Mouse (Mus musculus) cerebral cortex, adult 2 months (tissue): ENCODE data around the gene Ano7.

Experiments
- WGBS: fragments of 180-500 bp; shearing (Covaris S2); methylation state at CpG from one replicate; pipeline ENCODE4 v1.1.7; 2018; 5-methylcytosine and 5-hydroxymethylcytosine counted together

Gene Ano7

DNA sequence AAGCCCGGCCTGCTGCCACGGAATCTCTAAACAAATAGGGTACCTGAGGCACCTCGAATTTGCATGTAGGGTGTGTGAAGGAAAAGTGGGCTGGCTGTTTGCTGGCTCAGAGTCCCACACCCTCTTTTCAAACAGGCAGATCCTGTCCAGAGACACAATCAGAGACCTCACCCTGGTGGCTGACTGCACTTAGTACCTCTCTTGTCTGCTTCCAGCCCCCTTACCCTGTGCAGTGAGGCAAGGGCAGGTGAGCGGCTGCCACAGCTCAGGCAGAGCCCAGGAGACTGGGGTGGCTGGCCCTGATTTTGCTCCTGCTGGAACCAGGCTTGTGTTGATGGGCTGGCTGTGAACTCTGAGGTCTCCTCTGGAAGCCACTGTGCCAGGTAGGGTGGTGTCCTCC lies at the start of gene Ano7:
TSS of gene Ano7 (plus strand) at position 266 of the 400 bp plus-strand sequence.
- WGBS = 91% methylated on average over 4 of the region's 4 CpGs

DNA sequence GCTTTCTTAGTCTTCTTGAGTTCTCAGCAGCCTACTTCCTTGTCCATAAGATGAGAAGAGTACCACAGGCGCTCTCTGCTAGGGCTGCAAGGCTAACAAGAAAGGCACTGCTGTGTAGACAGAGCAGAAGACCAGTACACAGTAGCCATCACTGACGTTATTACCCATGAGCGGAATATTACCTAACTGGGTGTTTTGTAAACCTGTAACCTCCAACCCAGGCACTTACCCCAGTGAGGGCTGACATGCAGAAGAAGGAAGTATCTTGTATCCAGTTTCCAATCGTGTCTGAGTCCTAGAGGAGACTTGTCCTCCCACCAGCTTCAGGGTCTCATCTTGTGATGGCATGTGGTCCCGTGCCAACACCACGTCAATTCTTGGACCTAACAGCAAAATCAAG lies 49.8 kb upstream of the Ano7 start:
- WGBS = 95% methylated on average over 6 of the region's 6 CpGs

DNA sequence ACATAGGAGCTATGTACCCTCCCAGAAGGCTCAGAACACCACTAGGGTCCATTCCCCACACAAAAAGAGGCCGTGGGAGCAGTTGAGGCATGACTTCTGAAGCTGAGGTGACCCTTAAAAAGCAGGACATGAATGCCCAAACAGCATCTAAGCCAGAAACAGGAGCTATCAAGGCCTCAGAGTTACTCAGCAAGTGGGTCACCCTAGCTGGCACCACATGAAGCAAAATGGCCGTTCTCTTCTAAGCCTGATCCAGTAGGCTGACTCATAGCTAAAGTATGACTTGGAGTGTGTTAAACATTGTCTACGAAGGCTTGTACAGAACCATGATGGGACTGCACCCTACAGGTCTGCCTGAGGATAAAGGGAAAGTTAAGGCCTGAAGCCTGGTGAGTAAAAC lies 47.3 kb upstream of the Ano7 start:
- 86% methylated on average over 3 of the region's 3 CpGs for WGBS

DNA sequence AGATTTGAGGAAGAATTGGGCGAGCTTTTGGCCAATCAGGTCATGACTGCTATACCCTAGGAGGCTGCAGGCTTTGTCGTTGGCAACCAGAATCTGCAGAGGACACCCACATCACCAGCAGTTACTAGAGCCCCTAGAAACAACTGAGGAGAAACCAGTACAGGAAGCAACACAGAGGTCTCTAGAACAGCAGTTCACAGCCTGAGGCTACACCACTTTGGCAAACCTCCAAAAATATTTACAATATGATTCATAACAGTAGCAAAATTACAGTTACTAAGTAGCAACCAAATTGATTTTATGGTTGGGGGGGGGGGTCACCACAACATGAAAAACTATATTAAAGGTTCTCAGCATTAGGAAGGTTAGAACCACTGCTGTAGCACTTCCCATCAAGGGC lies 39.1 kb upstream of the Ano7 start:
- WGBS = 84% methylated on average over 2 of the region's 2 CpGs

DNA sequence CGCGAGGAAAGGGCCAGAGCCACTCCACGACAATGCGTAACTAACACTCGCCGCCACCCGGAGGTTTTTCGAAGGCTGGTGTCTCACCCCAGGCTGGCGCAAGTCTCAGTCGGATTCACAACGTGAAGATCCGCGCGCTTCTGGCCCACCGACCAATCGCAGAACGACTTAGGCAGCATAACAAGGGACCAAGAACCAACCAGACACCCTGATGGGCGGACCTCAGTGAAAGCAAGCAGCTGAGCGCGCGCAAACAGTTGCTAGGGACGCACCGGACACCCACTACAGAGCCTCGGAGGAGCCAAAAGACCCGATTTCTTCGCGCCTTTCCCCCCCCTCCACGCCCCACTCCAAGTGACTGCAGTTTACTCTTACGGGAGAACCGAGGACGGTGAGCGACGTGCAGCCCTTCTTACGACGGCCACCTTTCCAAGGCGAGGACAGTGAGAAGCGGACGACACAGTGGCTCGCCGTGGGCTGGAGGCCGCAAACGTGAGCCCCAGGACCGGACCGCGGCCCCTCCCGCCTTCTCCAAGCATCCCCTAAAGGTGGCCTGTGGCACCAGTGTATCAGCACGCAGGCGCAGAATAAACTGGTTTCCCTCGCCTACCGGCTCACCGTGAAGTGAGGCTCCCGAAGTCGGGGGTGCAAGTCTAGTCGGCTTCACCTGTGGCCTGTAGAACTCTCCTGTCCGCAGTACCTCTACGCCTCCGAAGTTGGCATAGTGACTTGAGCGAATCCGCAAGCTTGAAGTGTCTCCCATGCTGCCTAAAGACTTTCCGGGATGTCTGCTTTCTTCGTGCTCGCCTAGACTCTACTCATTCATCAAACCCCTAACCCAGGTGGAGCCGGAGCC lies 30.9 kb upstream of the Ano7 start, which contains the start of the genes Ppp1r7 and Pask:
TSS of gene Ppp1r7 (plus strand) at position 207 of the 856 bp plus-strand sequence.
TSS of gene Pask (minus strand) at position 835 of the 856 bp plus-strand sequence.
- WGBS = under 1% methylated on average over 63 of the region's 63 CpGs

DNA sequence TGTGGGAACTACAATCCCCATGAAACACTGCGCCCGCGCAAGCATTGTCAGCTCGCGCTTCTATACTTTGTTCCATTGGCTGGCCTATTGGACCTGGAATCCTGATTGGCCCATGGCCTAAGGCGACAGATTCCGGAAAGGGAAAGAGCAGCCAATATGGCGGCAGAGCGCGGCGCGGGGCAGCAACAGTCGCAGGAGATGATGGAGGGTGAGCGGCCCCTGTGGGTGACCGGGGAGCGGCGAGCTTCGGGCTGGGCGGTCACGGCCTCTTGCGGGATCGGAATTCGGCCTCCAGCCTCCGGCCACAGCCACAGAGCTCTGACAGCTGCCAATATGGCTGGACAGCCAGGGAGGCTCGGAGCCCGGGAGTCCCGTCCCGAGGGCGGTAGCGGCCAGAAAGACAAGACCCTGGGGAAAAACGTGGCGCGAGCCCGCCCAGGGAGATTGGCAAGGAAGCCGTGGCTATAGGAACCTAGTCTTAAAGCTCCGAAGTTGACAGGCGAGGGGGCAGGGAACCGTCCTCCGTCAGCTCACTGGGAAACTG lies 30.2 kb upstream of the Ano7 start:
- under 1% methylated on average over 39 of the region's 39 CpGs for WGBS

DNA sequence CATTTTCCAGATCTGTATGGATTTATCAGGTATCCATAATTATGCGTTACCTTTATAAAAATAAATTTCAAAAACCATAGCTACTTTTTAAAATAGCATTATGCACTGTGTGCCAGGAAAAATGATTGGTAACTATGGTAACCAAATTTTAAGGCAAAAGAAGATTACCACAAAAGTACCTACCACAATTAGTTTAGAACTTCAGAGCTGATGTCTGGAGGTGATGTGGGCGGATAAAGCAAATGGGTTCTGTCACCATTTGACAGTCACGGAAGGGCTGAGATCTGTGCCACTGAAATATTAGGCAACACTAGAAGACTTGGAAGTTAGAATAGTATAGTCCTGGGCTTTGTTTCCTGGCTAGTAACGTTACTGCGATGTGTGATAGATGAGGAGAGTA lies 26.6 kb upstream of the Ano7 start:
- 59% methylated on average over 5 of the region's 5 CpGs for WGBS

DNA sequence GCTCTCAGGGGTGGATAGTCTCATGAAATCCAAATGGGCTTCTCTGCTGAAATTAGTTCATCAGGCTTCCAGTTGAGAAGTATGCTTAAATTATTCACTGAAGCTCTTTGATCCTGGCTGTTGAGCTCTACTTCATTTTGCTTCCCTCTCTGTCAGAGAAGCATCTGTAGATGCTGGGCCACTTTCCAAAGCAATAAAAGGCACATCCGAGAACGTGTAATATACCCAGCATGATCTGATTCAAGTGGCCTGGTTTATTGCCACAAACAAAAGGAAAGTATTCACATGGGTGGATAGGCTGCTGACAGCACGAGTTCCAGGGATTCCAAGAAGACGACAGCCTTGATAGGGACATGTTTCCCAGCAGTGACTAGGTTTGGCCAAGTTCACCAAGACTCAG lies 24.0 kb upstream of the Ano7 start:
- 25% methylated on average over 4 of the region's 4 CpGs for WGBS

DNA sequence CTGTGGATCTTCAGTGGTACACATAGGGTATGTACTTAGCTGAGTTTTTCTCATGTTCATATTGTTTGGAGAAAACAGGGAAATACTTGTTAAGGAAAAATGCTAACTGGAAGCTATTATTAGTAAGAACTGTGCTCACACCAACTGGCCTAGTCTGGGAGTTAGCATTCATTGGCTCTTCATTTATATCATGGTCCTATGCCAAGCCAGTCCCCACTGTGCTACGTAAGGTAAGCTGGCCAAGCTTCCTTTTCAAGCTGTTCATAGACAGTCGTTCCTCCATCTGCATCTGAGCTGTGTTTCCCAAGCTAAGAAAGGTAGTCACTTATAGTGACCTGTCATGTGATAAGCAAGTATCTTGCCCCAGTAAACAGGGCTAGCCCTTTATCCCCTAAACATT lies 21.0 kb upstream of the Ano7 start:
- 49% methylated on average over 2 of the region's 2 CpGs for WGBS

DNA sequence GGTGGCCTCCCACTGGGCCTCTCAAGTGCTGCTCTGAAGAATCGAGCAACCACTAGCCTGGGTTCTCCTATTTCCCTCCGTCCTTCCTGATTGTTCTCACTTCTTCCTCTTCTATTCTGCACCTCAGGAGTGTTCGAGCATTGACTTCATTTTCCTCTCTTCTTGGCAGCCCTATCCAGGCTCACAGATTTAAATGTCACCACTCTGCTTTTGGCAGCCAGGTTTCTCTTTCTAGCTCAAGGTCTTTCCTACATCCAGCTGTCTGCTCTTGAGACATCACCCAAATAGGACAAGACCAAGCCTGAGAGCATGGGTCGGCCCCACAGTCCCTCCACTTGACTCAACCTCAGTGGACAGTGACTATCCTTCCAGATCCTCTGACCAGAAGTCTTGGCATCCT lies 11.1 kb upstream of the Ano7 start:
- 58% methylated on average over 4 of the region's 4 CpGs for WGBS

DNA sequence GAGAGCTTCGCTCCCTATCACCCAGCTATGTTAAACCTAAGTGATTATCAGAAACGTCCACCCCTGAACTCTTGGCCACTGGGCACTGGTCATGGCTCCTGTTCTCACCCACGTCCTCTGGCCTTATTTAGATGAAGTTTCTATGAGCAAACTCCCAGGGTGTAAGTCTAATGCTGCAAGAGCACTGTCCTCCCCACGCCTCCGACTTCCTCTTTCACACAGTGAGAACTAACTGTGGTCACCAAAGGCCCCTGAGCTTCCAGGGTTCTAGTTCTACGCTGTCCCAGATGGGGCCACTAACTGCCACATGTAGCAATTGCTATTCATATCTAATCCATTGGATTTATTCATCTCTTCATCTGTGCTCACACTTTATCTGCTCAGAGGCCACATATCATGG lies 8.1 kb upstream of the Ano7 start:
- WGBS = 94% methylated on average over 6 of the region's 6 CpGs

DNA sequence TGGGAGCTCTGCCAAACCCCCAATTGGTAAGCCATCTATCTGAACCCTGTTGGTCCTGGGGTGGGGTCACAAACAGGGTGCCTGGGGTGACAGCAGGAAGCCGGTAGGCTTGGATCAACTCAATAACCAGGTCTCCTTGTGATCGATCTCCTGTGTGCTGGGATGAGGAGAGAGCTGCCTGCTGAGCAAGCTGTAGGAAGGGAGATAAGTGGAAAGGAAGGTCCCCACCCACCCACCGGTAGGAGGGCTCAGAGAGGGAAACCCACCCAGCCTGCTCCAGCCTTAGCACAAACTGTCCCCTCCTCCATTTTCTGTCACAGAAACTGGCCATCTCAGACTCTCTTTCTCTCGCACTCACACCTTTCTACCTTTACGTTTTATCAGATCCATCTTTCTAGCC lies 3.6 kb downstream of the Ano7 start:
- 77% methylated on average over 5 of the region's 5 CpGs for WGBS

DNA sequence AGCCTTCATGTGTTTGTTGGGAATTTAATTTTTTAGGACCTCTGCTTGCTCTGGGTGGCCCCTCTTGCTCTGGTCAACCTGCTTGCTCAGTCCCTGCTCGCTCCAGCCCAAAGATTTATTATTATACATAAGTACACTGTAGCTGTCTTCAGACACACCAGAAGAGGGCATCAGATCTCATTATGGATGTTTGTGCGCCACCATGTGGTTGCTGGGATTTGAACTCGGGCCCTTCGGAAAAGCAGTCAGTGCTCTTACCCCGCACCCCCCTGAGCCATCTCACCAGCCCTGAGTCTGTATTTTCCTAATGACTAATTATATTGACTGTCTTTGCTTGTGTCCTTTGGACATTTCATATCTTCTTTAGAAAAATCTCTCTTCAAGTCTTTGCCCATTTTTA lies 5.4 kb downstream of the Ano7 start:
- WGBS = 81% methylated on average over 5 of the region's 5 CpGs

DNA sequence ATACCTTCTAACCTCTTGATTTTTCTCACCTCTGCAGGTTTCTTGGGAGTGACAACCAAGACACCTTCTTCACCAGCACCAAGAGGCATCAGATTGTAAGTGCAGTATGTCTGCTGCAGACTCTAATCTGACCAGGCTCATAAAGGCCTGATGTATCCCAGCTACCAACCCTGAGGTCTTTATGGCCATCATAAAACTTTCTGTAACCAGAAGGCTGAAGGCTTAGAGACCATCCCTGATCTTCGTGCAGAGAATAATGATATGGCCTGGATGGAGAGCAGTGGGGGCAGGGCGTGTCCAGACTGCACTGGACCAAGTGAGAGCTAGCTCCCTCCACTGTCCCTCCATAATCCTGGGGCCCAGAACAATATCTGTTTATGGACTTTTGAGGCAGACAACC lies 13.5 kb downstream of the Ano7 start:
- WGBS = 92% methylated on average over 2 of the region's 2 CpGs

DNA sequence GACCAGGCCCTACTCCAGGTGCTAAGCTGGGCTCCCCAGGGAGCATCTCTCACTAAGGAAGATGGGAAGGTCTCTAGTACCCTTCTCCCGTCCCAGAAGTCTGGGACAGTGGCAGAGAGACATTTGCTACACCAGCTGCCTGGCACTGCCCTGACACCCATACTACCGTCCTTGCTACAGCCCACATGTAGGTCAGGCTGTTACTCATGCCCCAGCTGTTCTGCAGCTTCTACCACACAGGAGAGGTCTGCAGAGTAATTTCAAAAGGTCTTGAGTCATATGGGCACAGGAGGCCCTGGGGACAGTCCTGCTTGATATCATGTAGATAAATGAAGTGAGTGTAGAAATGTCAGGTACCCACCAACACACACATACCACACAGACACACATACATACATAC lies 15.2 kb downstream of the Ano7 start:
- 76% methylated on average over 2 of the region's 2 CpGs for WGBS

DNA sequence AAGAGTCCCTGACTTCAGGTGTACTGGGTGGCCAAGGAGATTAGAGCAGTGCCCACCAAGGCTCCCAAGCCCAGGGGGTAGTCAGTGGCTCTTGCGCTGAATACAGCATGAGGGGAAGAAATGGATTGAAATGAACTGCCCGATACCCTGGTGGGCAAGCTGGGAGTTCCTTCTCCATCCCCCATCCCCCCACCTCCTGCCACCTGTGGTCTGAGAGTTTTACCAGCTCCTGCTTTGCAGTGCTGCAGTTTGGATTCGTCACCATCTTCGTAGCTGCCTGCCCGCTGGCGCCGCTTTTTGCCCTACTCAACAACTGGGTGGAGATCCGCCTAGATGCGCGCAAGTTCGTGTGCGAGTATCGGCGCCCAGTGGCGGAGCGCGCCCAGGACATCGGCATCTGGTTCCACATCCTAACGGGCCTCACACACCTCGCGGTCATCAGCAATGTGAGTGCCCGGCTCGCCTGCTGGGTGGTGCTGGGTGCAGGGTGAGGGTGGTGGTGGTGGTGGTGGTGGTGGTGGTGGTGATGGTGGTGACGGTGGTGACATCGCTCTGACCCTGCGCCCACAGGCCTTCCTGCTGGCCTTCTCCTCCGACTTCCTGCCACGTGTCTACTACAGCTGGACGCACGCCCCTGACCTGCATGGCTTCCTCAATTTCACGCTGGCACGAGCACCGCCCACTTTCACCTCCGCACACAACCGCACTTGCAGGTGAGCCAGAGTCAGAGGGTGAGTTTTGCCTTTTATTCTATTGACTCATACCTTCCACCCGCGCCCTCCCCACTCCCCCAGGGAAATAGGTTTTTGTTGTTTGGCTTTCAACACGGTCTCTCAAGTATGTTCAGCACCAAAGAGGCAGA lies 27.7 kb downstream of the Ano7 start:
- 25% methylated on average over 38 of the region's 38 CpGs for WGBS

DNA sequence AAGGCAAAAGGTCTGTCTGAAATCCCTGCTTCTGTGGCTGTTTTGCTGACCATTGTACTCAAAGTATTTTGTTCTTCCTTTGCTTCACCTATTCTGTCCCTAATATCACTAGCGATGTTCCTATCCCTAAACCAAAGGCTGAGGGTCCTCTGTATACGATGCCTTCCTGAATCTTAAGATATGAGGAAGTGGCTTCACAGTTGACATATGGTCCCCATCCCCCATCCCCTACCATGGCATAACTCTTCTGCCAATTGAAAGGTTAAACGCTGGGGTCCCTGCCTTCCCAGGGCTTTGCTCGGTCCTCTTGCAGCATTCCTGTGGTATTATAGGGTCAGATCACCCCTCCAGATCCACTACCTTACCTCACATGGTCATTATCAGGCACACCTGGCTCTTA lies 29.7 kb downstream of the Ano7 start:
- WGBS = 84% methylated on average over 4 of the region's 4 CpGs

DNA sequence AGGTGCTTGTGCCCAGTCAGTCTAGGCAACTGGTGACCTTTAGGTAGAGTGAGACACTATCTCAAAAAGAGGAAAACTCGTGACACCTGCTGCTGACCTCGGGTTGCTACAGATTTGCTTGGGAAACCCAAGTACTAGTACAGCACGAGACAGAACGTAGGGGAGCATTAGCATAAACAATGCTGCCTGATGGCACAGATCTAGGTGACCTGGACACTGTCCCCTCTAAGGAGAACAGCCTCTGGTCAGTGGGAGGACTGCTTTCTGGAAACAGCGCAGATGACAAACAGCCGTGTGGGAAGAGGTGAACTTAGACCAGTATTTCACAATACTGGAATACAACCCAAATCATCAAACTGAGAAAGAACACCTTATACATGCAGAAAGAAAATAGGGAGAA lies 58.4 kb downstream of the Ano7 start:
- 81% methylated on average over 6 of the region's 6 CpGs for WGBS

DNA sequence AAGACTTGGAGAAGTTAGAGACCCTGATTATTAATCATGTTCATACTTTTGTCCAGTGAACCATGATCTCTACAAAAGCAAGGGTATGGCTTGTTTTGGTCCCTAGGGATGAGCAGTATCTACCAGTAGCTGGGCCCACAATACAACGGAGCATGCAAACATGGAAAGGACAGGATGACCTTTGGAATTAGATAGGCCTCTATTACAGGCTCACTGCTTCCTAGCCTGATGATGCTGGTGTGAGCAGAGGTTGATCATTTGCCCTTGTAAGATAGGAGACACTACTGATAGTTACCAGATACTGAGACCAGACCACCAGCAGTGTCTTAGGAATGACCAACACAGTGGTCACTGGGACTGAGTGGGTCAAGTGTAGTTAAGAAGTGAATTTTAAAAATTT lies 65.6 kb downstream of the Ano7 start:
- WGBS = 93% methylated on average over 1 of the region's 1 CpGs

DNA sequence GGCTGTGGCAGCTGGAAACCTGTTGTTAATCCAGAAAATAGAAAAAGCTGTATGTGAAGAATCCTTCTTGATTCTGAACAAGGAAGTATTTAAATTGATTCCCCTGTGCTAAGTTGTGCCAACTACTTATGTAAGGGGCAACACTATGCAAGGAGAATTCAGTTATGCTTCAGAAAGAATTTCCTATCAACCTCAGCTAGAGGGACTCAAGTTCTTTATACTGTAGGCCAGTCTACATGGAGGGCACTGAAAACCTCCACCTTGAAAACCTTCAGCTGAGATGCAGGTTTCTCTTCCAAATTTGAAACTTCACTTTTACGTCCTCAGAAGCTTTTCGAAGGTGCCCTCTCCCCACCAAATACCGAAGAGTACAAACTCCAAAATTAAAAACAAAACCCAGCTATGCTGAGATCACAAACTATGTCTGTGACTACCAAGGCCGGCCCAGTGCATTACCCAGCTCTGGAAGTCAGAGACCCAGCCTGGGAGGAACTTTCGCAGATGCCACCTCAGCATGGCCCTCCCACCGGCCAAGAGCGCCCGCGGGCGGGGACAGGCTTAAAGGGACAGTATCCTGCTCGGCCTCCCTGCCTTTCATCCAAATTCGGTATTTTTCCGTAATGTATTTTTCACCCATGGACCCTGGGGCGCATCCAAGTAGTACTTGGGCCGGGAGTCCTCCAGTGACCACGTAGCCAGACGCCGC lies 70.8 kb downstream of the Ano7 start:
- WGBS = 2% methylated on average over 18 of the region's 18 CpGs

DNA sequence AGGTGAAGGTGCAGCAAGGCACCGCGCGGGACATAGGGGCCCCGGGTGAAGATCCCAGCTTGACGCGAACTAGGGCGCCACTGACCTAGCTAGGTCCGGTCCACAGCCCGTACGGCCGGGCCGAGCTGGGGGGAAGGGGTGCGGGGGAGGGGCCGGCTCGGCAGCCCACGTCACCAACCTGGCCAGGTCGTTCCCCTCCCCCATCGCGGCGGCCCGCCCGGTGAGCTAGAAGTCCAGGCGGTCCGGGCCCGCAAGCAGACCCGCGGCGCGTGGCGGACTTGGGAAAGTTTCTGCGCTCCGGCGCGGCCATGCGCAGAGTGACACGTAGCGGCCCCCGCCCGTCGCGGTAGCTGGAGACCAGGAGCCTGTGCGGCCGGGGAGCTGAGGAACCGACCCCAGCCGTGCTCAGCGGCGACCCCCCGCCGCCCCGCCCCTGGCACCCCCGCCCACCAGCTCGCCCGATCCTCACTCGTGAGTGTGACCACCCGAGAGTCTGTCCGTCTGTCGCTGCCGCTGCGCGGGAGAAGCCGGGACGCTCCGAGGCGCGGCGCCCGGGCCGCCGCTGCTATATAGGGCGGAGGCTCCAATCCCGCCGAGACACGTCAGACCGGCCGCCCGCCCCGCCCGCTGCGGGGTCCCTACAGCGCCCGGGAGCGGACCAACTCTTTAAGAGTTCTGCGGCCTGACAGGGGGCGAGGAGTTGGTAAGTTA lies 71.5 kb downstream of the Ano7 start:
- under 1% methylated on average over 82 of the region's 84 CpGs for WGBS
